Mouse (Mus musculus) liver, embryonic 14.5 days (tissue): Measurements from ENCODE around the gene Gm884. TPM values are rescaled to one million over a fixed set of nuclear protein-coding genes. Genes with fewer than 3 reads are reported as not detected.

ENCODE experiments used
- ATAC-seq: fragments of 200-750 bp; cut with Nextera tagmentation; 2 replicates; pipeline ENCODE4 v1.8.0; 2017; ENCODE audit warnings: moderate number of reproducible peaks, mild to moderate bottlenecking, moderate library complexity; ENCODE audit not compliant: insufficient read depth
- DNase-seq, 3 experiments: peaks; one replicate each; pipeline ENCODE4 v3.0.0-alpha.2; 2012 to 2013; ENCODE audit warnings: low read depth in 3 of 3, low spot score in 3 of 3
- H3K27ac ChIP-seq: fragments of 300-500 bp; sonication (generic); 2 replicates; pipeline ENCODE4 v1.5.1; 2014; ENCODE audit warnings: moderate library complexity, mild to moderate bottlenecking, control low read depth, inconsistent platforms
- H3K27me3 ChIP-seq: fragments of 300-500 bp; sonication (generic); 2 replicates; pipeline ENCODE4 v1.6.1; 2014; ENCODE audit warnings: mild to moderate bottlenecking, low read length, moderate library complexity; ENCODE audit not compliant: control insufficient read depth, insufficient read depth
- H3K36me3 ChIP-seq: fragments of 300-500 bp; sonication (generic); replicated peaks from 2 replicates; pipeline ENCODE4 v1.6.1; 2014; ENCODE audit warnings: low read depth; ENCODE audit not compliant: control insufficient read depth, insufficient read depth
- H3K4me1 ChIP-seq, 2 experiments: fragments of 200-500 bp in 1 of 2; fragments of 300-500 bp in 1 of 2; sonication (generic) in 1 of 2; replicated peaks; 2 replicates each; pipeline ENCODE4 v1.6.1; 2012 to 2014; ENCODE audit warnings: antibody characterized with exemption in 1 of 2, inconsistent platforms in 1 of 2, low read length in 1 of 2; ENCODE audit not compliant: control insufficient read depth in 2 of 2, insufficient read depth in 2 of 2
- H3K4me2 ChIP-seq: fragments of 300-500 bp; sonication (generic); 2 replicates; pipeline ENCODE4 v1.6.1; 2014; ENCODE audit warnings: low read depth, mild to moderate bottlenecking, control low read depth, moderate library complexity
- H3K4me3 ChIP-seq, 2 experiments: fragments of 200-500 bp in 1 of 2; fragments of 300-500 bp in 1 of 2; sonication (generic) in 1 of 2; 2 replicates each; pipeline ENCODE4 v1.5.1; 2012 to 2014; ENCODE audit warnings: low read depth in 2 of 2, low read length in 2 of 2, mild to moderate bottlenecking in 2 of 2, control low read depth in 1 of 2, inconsistent platforms in 1 of 2, moderate library complexity in 1 of 2; ENCODE audit not compliant: insufficient read depth in 1 of 2
- H3K9ac ChIP-seq: fragments of 300-500 bp; sonication (generic); replicated peaks from 2 replicates; pipeline ENCODE4 v1.6.1; 2014; ENCODE audit warnings: mild to moderate bottlenecking, control low read depth, moderate library complexity
- H3K9me3 ChIP-seq: fragments of 300-500 bp; sonication (generic); 2 replicates; pipeline ENCODE4 v1.6.1; 2016; ENCODE audit warnings: low read length, mixed read lengths; ENCODE audit not compliant: control insufficient read depth
- CTCF ChIP-seq: IDR thresholded peaks from 2 replicates; pipeline ENCODE4 v1.5.1; 2016; ENCODE audit warnings: antibody characterized with exemption, low read depth, control low read depth
- EP300 ChIP-seq: IDR thresholded peaks from 2 replicates; pipeline ENCODE4 v1.6.1; 2016; ENCODE audit warnings: antibody characterized with exemption, low read depth
- WGBS: fragments of 180-500 bp; shearing (Covaris S2); extraction: QIAGEN DNeasy Blood & Tissue Kit; methylation state at CpG from one replicate; pipeline ENCODE4 v1.1.7; 2014; ENCODE audit not compliant: insufficient replicate concordance; 5-methylcytosine and 5-hydroxymethylcytosine counted together
- polyA plus RNA-seq, 2 experiments: library from polyadenylated mRNA; depleted of rRNA in 1 of 2; stranded (reverse) in 1 of 2; unstranded in 1 of 2; fragments of >200 nt; fragmentation: Nextera tagmentation in 1 of 2; extraction: Ambion mirVana in 1 of 2; gene quantifications; 2 replicates each; pipeline versions ENCODE4 v1.2.1 to v1.2.3; 2012 to 2014

Gene Gm884
- polyA plus RNA-seq, 2 experiments = not detected

DNA sequence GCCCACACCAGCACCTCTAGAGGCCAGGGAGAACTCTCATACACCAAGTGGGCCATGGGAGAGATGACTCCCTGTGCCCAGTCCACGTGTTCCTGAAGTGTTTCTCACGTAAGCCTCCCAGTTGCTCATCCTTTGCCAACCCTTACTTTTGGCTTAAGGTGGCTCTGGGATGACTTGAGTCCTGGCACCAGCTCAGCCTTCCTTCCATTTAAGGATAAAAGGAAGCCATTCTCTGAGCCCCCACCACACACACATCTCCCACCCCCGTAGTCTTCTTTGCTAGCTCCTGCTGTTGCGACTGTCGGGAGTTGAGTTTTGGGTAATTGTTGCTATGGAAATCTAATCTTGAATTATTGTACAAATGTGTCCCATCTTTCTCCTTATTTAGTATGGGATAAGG is 41.6 kb upstream of the Gm884 start:
- H3K27ac ChIP-seq = no peak overlapping the region
- WGBS = 60% methylated on average over 5 of the region's 5 CpGs
- H3K36me3 ChIP-seq = no peaks in the 10 kb centered on the region
- H3K4me2 ChIP-seq = no peak overlapping the region
- DNase-seq (no peak), ATAC-seq (no peak)
- no peaks in the 10 kb centered on the region for H3K9me3 ChIP-seq
- no peaks in the 10 kb centered on the region for H3K27me3 ChIP-seq
- no peak overlapping the region for H3K9ac ChIP-seq
- no peak overlapping the region for H3K4me3 ChIP-seq
- no peaks in the 10 kb centered on the region for H3K4me1 ChIP-seq
- TF ChIP-seq CTCF = no peak
- no peak for TF ChIP-seq EP300

- Histone ChIP-seq H3K4me2 (no peak overlapping the region), H3K27ac (no peak overlapping the region), H3K27me3 (no peaks in the 10 kb centered on the region), H3K9ac (no peak overlapping the region), H3K4me3 (no peak overlapping the region), H3K4me1 (no peaks in the 10 kb centered on the region), H3K9me3 (no peaks in the 10 kb centered on the region), H3K36me3 (no peaks in the 10 kb centered on the region)
- WGBS = 51% methylated on average over 4 of the region's 4 CpGs
- no peak for TF ChIP-seq EP300
- TF ChIP-seq CTCF = no peak
- ATAC-seq (no peak), DNase-seq (no peak)
Observed at GRCm38 (mm10) chr11:103661863-103662262, 40.9 kb upstream of the Gm884 start.

DNA sequence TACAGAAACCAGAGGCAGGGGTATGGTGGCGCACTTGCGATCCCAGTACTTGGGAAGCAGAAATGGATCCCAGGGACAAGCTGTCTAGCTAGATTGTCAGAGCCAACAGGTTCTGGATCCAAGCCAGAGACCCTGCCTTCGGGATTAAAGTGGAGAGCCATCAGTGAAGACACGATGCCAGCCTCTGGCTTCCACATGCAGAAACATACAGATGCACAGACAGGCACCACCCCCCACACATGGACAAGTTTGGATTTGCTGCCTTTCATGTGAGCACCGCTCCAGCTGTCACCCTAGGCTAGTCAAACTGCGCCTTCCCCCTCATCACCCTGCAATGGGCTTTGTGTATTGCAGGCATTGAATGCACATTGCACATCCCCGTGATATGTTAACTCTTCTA is 37.2 kb upstream of the Gm884 start:
- Histone ChIP-seq H3K9me3 (no peaks in the 10 kb centered on the region), H3K36me3 (no peaks in the 10 kb centered on the region), H3K4me3 (no peak overlapping the region), H3K27ac (no peak overlapping the region), H3K4me1 (no peaks in the 10 kb centered on the region), H3K4me2 (no peak overlapping the region), H3K27me3 (no peaks in the 10 kb centered on the region), H3K9ac (no peak overlapping the region)
- ATAC-seq = no peak
- WGBS = 63% methylated on average over 7 of the region's 7 CpGs
- TF ChIP-seq CTCF (no peak), EP300 (no peak)
- no peak for DNase-seq

DNA sequence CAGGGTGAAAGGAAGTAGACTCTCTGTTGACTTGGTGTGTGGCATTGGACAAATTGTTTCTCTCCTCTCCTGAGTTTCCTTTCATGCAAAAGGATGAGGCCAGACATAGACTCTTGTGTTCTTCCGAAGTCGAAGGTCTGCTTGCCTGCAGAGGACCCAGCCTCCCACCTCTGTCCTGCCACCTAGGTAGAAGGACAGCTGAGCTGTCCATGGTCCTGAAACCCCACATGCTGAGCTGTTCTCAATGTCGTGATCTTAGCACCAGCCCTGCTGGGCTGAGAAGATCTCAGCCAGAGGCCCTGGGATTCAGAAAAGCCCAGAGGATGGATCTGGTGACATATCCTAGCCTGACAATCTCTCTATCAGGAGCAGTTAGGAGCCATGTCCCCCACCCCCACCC is 35.6 kb upstream of the Gm884 start:
- ATAC-seq (no peak), DNase-seq (peak in 2 of 3 experiments; percentile 19 to 28)
- H3K4me2 ChIP-seq = no peak overlapping the region
- no peaks in the 10 kb centered on the region for H3K4me1 ChIP-seq
- H3K4me3 ChIP-seq = no peak overlapping the region
- H3K9me3 ChIP-seq = no peaks in the 10 kb centered on the region
- TF ChIP-seq EP300 (no peak), CTCF (no peak)
- no peak overlapping the region for H3K27ac ChIP-seq
- 3% methylated on average over 3 of the region's 3 CpGs for WGBS
- no peaks in the 10 kb centered on the region for H3K36me3 ChIP-seq
- H3K9ac ChIP-seq = no peak overlapping the region
- H3K27me3 ChIP-seq = peaks cover 4% of the 10 kb centered on the region

- Histone ChIP-seq H3K27ac (no peak overlapping the region), H3K36me3 (no peaks in the 10 kb centered on the region), H3K9ac (no peak overlapping the region), H3K9me3 (no peaks in the 10 kb centered on the region), H3K27me3 (peaks cover 34% of the 10 kb centered on the region), H3K4me1 (no peaks in the 10 kb centered on the region), H3K4me3 (no peak overlapping the region), H3K4me2 (no peak overlapping the region)
- 52% methylated on average over 10 of the region's 10 CpGs for WGBS
- ATAC-seq (no peak), DNase-seq (no peak)
- TF ChIP-seq EP300 (no peak), CTCF (no peak)
Observed at GRCm38 (mm10) chr11:103653359-103653965, 32.5 kb upstream of the Gm884 start.
